Mouse (Mus musculus): ENCODE results near the gene Sdf4. TPM values are rescaled to one million over a fixed set of nuclear protein-coding genes. Genes with fewer than 3 reads are reported as not detected.

Gene Sdf4
- polyA plus RNA-seq, 1 experiment from 2014 or later = 138 TPM

GRCm38 (mm10) chr4:156031593-156032391 is 39.1 kb downstream of the Sdf4 start:
- WGBS = 2% methylated on average over 24 of the region's 24 CpGs
- ATAC-seq (ENCODE audit: insufficient number of reproducible peaks, low FRiP score) = peak; percentile 84
- H3K27me3 ChIP-seq (replicated peaks) = peaks cover 28% of the 10 kb centered on the region
- H3K4me3 ChIP-seq = peak overlapping the region; percentile 67
- H3K9ac ChIP-seq = peak overlapping the region; percentile 79
- H3K9me3 ChIP-seq (replicated peaks) = no peaks in the 10 kb centered on the region
- H3K4me1 ChIP-seq (replicated peaks) = peaks cover 35% of the 10 kb centered on the region
- peaks cover 24% of the 10 kb centered on the region for H3K36me3 ChIP-seq
- peak overlapping the region; percentile 96 for H3K27ac ChIP-seq (ENCODE audit: poor library complexity, severe bottlenecking)
- H3K4me2 ChIP-seq = peak overlapping the region; percentile 77

GRCm38 (mm10) chr4:156032856-156033255 is 40.2 kb downstream of the Sdf4 start:
- Histone ChIP-seq H3K4me3 (no peak overlapping the region), H3K4me1 (replicated peaks) (peaks cover 35% of the 10 kb centered on the region), H3K9ac (no peak overlapping the region), H3K9me3 (replicated peaks) (no peaks in the 10 kb centered on the region), H3K27ac (ENCODE audit: poor library complexity, severe bottlenecking) (no peak overlapping the region), H3K27me3 (replicated peaks) (peaks cover 28% of the 10 kb centered on the region), H3K4me2 (no peak overlapping the region), H3K36me3 (peaks cover 13% of the 10 kb centered on the region)
- no peak for ATAC-seq (ENCODE audit: insufficient number of reproducible peaks, low FRiP score)
- WGBS = 80% methylated on average over 4 of the region's 4 CpGs

DNA sequence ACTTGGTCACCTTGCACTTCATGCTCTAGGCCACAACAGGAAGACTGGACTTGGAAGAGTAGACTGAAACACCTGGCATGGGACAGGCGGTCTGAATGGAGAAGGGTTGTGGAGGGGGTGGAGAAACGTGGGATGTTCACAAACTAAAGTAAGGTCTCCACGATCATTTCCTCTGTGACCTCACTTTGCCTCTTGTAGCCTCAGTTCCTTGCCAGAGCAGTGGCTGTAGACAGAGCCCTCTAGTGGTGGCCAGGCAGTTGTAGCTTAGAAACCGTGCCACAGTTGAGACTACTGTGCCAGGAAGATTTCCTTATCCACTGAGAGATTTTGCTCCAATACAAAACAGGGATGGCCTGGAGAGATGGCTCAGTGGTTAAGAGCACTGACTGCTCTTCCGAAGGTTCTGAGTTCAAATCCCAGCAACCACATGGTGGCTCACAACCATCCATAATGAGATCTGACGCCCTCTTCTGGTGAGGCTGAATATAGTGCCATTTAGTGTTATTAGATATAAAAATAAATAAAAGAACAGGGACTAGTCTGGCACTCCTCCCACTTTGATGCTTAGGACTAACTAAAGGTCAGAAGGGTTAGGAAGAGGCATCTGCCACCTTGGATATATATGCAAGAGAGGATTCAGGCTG is 40.9 kb downstream of the Sdf4 start:
- Histone ChIP-seq H3K9me3 (replicated peaks) (no peaks in the 10 kb centered on the region), H3K4me2 (no peak overlapping the region), H3K4me3 (no peak overlapping the region), H3K9ac (no peak overlapping the region), H3K36me3 (peaks cover 7% of the 10 kb centered on the region), H3K4me1 (replicated peaks) (peaks cover 35% of the 10 kb centered on the region), H3K27ac (ENCODE audit: poor library complexity, severe bottlenecking) (no peak overlapping the region), H3K27me3 (replicated peaks) (peaks cover 28% of the 10 kb centered on the region)
- 53% methylated on average over 6 of the region's 6 CpGs for WGBS
- no peak for ATAC-seq (ENCODE audit: insufficient number of reproducible peaks, low FRiP score)

DNA sequence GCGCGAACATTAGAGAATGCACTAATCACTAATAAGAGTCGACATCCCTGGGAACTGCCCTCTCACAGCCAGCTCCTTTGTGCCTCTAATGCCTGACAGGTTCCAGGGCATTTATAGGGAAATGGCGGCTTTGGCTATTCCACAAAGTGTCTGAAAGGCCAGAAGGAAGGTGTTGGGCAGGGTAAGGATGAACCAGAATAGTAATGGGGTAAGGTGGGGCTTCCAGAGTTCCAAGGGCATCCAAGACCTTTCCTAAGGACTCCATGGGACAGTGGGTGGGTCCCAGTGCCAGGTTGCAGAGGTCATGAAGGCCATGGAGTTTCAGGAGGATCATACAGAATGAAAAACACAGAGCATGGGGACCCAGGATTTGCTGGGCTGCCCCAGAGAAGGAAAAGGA is 41.6 kb downstream of the Sdf4 start:
- Histone ChIP-seq H3K27ac (ENCODE audit: poor library complexity, severe bottlenecking) (no peak overlapping the region), H3K4me3 (no peak overlapping the region), H3K4me1 (replicated peaks) (peaks cover 35% of the 10 kb centered on the region), H3K4me2 (peak overlapping the region; percentile 56), H3K9ac (no peak overlapping the region), H3K36me3 (peaks cover 3% of the 10 kb centered on the region), H3K27me3 (replicated peaks) (peaks cover 28% of the 10 kb centered on the region), H3K9me3 (replicated peaks) (no peaks in the 10 kb centered on the region)
- WGBS = 73% methylated on average over 4 of the region's 4 CpGs
- no peak for ATAC-seq (ENCODE audit: insufficient number of reproducible peaks, low FRiP score)

DNA sequence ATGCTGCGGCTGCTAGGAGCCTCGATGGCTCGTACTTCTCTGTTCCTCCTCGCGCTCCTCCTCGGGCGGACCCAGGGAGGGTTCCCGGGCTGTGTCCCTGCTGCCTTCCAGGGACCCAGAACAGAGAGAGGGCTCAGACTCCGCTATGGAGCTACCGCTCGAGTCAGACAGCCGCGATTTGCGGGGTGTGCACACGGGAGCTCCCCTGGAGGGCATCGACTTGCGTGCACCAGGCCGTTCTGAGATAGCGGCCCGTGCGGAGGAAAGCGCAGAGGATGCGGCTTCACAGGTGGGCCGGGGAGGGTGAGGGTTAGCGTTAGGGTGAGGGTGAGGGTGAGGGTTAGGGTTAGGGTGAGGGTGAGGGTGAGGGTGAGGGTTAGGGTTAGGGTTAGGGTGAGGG is 42.2 kb downstream of the Sdf4 start:
- Histone ChIP-seq H3K9ac (peak overlapping the region; percentile 48; the same call in 1 of the 2 replicates), H3K4me2 (peak overlapping the region; percentile 56), H3K36me3 (no peaks in the 10 kb centered on the region), H3K4me3 (peak overlapping the region; percentile 35), H3K4me1 (replicated peaks) (peaks cover 35% of the 10 kb centered on the region), H3K27ac (ENCODE audit: poor library complexity, severe bottlenecking) (no peak overlapping the region), H3K27me3 (replicated peaks) (peaks cover 28% of the 10 kb centered on the region), H3K9me3 (replicated peaks) (no peaks in the 10 kb centered on the region)
- no peak for ATAC-seq (ENCODE audit: insufficient number of reproducible peaks, low FRiP score)
- 5% methylated on average over 25 of the region's 25 CpGs for WGBS

- Histone ChIP-seq H3K4me3 (no peak overlapping the region), H3K4me1 (replicated peaks) (no peaks in the 10 kb centered on the region), H3K4me2 (no peak overlapping the region), H3K27ac (ENCODE audit: poor library complexity, severe bottlenecking) (no peak overlapping the region), H3K27me3 (replicated peaks) (0 out of 2 replicates have a peak, but pooled peaks cover 14% of the 10 kb centered on the region), H3K36me3 (no peaks in the 10 kb centered on the region), H3K9ac (no peak overlapping the region), H3K9me3 (replicated peaks) (no peaks in the 10 kb centered on the region)
- WGBS = 59% methylated on average over 5 of the region's 5 CpGs
- ATAC-seq (ENCODE audit: insufficient number of reproducible peaks, low FRiP score) = 0 out of 2 replicates have a peak, but pooled peaks have one; percentile 4
Observed at GRCm38 (mm10) chr4:156044754-156045153, 52.1 kb downstream of the Sdf4 start.

DNA sequence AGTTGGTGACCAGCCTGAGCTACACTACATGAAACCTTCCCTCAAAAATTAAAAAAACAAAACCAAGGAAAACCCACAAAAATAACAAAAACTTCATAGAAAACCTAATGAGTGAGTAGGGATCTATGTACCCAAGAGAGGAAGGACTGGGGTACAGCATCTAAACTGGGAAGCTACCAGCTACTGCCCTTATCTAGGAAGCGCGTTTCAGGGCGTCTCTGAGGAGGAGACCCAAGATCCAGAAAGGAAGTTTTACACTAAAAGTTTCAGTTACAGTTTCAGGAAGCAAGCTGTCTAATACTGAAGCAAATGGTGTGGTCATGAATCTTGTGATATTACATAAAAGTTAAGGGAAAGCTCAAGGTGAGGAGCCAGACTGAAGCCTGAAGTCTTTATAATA is 57.1 kb downstream of the Sdf4 start:
- Histone ChIP-seq H3K27ac (ENCODE audit: poor library complexity, severe bottlenecking) (no peak overlapping the region), H3K4me3 (no peak overlapping the region), H3K9me3 (replicated peaks) (no peaks in the 10 kb centered on the region), H3K9ac (no peak overlapping the region), H3K4me2 (no peak overlapping the region), H3K36me3 (no peaks in the 10 kb centered on the region), H3K4me1 (replicated peaks) (peaks cover 22% of the 10 kb centered on the region), H3K27me3 (replicated peaks) (0 out of 2 replicates have a peak, but pooled peaks cover 6% of the 10 kb centered on the region)
- 53% methylated on average over 3 of the region's 3 CpGs for WGBS
- no peak for ATAC-seq (ENCODE audit: insufficient number of reproducible peaks, low FRiP score)

GRCm38 (mm10) chr4:156050391-156050980 is 57.8 kb downstream of the Sdf4 start:
- H3K9ac ChIP-seq = no peak overlapping the region
- H3K36me3 ChIP-seq = no peaks in the 10 kb centered on the region
- 63% methylated on average over 6 of the region's 6 CpGs for WGBS
- H3K4me1 ChIP-seq (replicated peaks) = peaks cover 22% of the 10 kb centered on the region
- H3K27me3 ChIP-seq (replicated peaks) = 0 out of 2 replicates have a peak, but pooled peaks cover 6% of the 10 kb centered on the region
- no peak overlapping the region for H3K27ac ChIP-seq (ENCODE audit: poor library complexity, severe bottlenecking)
- H3K9me3 ChIP-seq (replicated peaks) = no peaks in the 10 kb centered on the region
- ATAC-seq (ENCODE audit: insufficient number of reproducible peaks, low FRiP score) = no peak
- H3K4me3 ChIP-seq = no peak overlapping the region
- no peak overlapping the region for H3K4me2 ChIP-seq

GRCm38 (mm10) chr4:156053113-156053512 is 60.4 kb downstream of the Sdf4 start:
- WGBS = 57% methylated on average over 4 of the region's 4 CpGs
- Histone ChIP-seq H3K4me3 (no peak overlapping the region), H3K9ac (no peak overlapping the region), H3K9me3 (replicated peaks) (no peaks in the 10 kb centered on the region), H3K36me3 (no peaks in the 10 kb centered on the region), H3K4me2 (no peak overlapping the region), H3K27me3 (replicated peaks) (0 out of 2 replicates have a peak, but pooled peaks cover 10% of the 10 kb centered on the region), H3K4me1 (replicated peaks) (peaks cover 22% of the 10 kb centered on the region), H3K27ac (ENCODE audit: poor library complexity, severe bottlenecking) (peak overlapping the region; percentile 57)
- ATAC-seq (ENCODE audit: insufficient number of reproducible peaks, low FRiP score) = 0 out of 2 replicates have a peak, but pooled peaks have one; percentile 34

GRCm38 (mm10) chr4:156054130-156054529 is 61.5 kb downstream of the Sdf4 start:
- no peak overlapping the region for H3K4me2 ChIP-seq
- ATAC-seq (ENCODE audit: insufficient number of reproducible peaks, low FRiP score) = no peak
- no peaks in the 10 kb centered on the region for H3K9me3 ChIP-seq (replicated peaks)
- no peak overlapping the region for H3K4me3 ChIP-seq
- H3K4me1 ChIP-seq (replicated peaks) = peaks cover 22% of the 10 kb centered on the region
- H3K27me3 ChIP-seq (replicated peaks) = peaks cover 13% of the 10 kb centered on the region; the same call in 1 of the 2 replicates
- no peaks in the 10 kb centered on the region for H3K36me3 ChIP-seq
- H3K27ac ChIP-seq (ENCODE audit: poor library complexity, severe bottlenecking) = no peak overlapping the region
- H3K9ac ChIP-seq = no peak overlapping the region
- 73% methylated on average over 4 of the region's 4 CpGs for WGBS

DNA sequence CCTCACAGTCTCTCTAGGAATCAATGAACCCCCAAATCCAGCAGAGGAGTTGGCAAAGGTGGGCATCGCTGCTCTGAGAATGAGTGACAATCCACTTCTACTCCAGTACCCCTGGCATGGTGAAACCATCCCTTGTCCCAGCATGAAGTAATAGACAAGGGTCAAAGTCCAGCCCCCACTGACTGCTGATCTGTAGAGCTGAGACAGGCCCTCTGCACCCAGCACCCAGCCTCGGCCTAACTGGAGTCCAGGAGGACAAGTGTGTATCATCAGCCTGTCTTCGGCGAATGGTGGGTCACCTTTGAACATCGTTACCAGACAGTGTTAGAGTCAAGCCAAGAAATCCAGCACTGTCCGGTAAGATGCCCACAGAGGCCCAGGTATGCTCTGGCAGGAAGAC is 61.9 kb downstream of the Sdf4 start:
- peaks cover 17% of the 10 kb centered on the region; the same call in 1 of the 2 replicates for H3K27me3 ChIP-seq (replicated peaks)

More for the DNA sequence above, 61.9 kb downstream of the Sdf4 start:
- no peaks in the 10 kb centered on the region for H3K36me3 ChIP-seq
- 88% methylated on average over 6 of the region's 6 CpGs for WGBS
- peaks cover 22% of the 10 kb centered on the region for H3K4me1 ChIP-seq (replicated peaks)
- ATAC-seq (ENCODE audit: insufficient number of reproducible peaks, low FRiP score) = no peak
- no peak overlapping the region for H3K27ac ChIP-seq (ENCODE audit: poor library complexity, severe bottlenecking)
- H3K9me3 ChIP-seq (replicated peaks) = no peaks in the 10 kb centered on the region
- H3K4me2 ChIP-seq = no peak overlapping the region
- H3K4me3 ChIP-seq = no peak overlapping the region
- H3K9ac ChIP-seq = no peak overlapping the region

All from heart, embryonic 12.5 days (tissue).